Mouse (Mus musculus): ENCODE measurements around the gene Dcaf17. TPM values are rescaled to one million over a fixed set of nuclear protein-coding genes. Genes with fewer than 3 reads are reported as not detected.

Gene Dcaf17
- polyA plus RNA-seq, 1 experiment from 2014 or later: 47.7 TPM

GRCm38 (mm10) chr2:71071601-71072000, 16.5 kb downstream of the Dcaf17 start:
- Histone ChIP-seq H3K9ac (replicated peaks) (no peak overlapping the region), H3K27ac (replicated peaks) (no peak overlapping the region), H3K9me3 (no peaks in the 10 kb centered on the region), H3K4me2 (replicated peaks) (no peak overlapping the region), H3K27me3 (no peaks in the 10 kb centered on the region), H3K4me1 (no peaks in the 10 kb centered on the region), H3K36me3 (peaks cover 10% of the 10 kb centered on the region), H3K4me3 (no peak overlapping the region)
- WGBS: 98% methylated on average over 4 of the region's 4 CpGs
- ATAC-seq (ENCODE audit: low FRiP score, low read depth): no peak

GRCm38 (mm10) chr2:71073330-71073729, 18.2 kb downstream of the Dcaf17 start:
- Histone ChIP-seq H3K27ac (replicated peaks) (no peak overlapping the region), H3K9me3 (no peaks in the 10 kb centered on the region), H3K4me3 (no peak overlapping the region), H3K27me3 (no peaks in the 10 kb centered on the region), H3K4me1 (no peaks in the 10 kb centered on the region), H3K9ac (replicated peaks) (no peak overlapping the region), H3K36me3 (peaks cover 10% of the 10 kb centered on the region), H3K4me2 (replicated peaks) (no peak overlapping the region)
- 85% methylated on average over 3 of the region's 3 CpGs for WGBS
- ATAC-seq (ENCODE audit: low FRiP score, low read depth): no peak

GRCm38 (mm10) chr2:71073828-71074227, 18.7 kb downstream of the Dcaf17 start:
- Histone ChIP-seq H3K4me1 (no peaks in the 10 kb centered on the region), H3K4me3 (no peak overlapping the region), H3K9ac (replicated peaks) (no peak overlapping the region), H3K27me3 (no peaks in the 10 kb centered on the region), H3K4me2 (replicated peaks) (no peak overlapping the region), H3K9me3 (no peaks in the 10 kb centered on the region), H3K27ac (replicated peaks) (no peak overlapping the region), H3K36me3 (peaks cover 10% of the 10 kb centered on the region)
- no peak for ATAC-seq (ENCODE audit: low FRiP score, low read depth)
- 93% methylated on average over 3 of the region's 3 CpGs for WGBS

- H3K36me3 ChIP-seq: peaks cover 26% of the 10 kb centered on the region
- H3K4me1 ChIP-seq: no peaks in the 10 kb centered on the region
- H3K27ac ChIP-seq (replicated peaks): no peak overlapping the region
- no peak overlapping the region for H3K9ac ChIP-seq (replicated peaks)
- no peaks in the 10 kb centered on the region for H3K9me3 ChIP-seq
- 89% methylated on average over 7 of the region's 7 CpGs for WGBS
- H3K4me3 ChIP-seq: no peak overlapping the region
- ATAC-seq (ENCODE audit: low FRiP score, low read depth): no peak
- no peak overlapping the region for H3K4me2 ChIP-seq (replicated peaks)
- no peaks in the 10 kb centered on the region for H3K27me3 ChIP-seq
These were observed 27.3 kb downstream of the Dcaf17 start for GRCm38 (mm10) chr2:71082416-71082815.

GRCm38 (mm10) chr2:71083454-71084193, 28.5 kb downstream of the Dcaf17 start:
- no peak overlapping the region for H3K9ac ChIP-seq (replicated peaks)
- no peak overlapping the region for H3K4me2 ChIP-seq (replicated peaks)
- H3K9me3 ChIP-seq: no peaks in the 10 kb centered on the region
- H3K36me3 ChIP-seq: peaks cover 38% of the 10 kb centered on the region
- 91% methylated on average over 6 of the region's 6 CpGs for WGBS
- no peak for ATAC-seq (ENCODE audit: low FRiP score, low read depth)
- no peaks in the 10 kb centered on the region for H3K27me3 ChIP-seq
- no peak overlapping the region for H3K4me3 ChIP-seq
- no peaks in the 10 kb centered on the region for H3K4me1 ChIP-seq
- no peak overlapping the region for H3K27ac ChIP-seq (replicated peaks)

- H3K4me1 ChIP-seq: no peaks in the 10 kb centered on the region
- 78% methylated on average over 3 of the region's 3 CpGs for WGBS
- H3K4me2 ChIP-seq (replicated peaks): no peak overlapping the region
- no peak for ATAC-seq (ENCODE audit: low FRiP score, low read depth)
- no peak overlapping the region for H3K9ac ChIP-seq (replicated peaks)
- peaks cover 38% of the 10 kb centered on the region for H3K36me3 ChIP-seq
- H3K27me3 ChIP-seq: no peaks in the 10 kb centered on the region
- H3K27ac ChIP-seq (replicated peaks): no peak overlapping the region
- no peak overlapping the region for H3K4me3 ChIP-seq
- no peaks in the 10 kb centered on the region for H3K9me3 ChIP-seq
These were observed 34.6 kb downstream of the Dcaf17 start for GRCm38 (mm10) chr2:71089766-71090165.

- no peak overlapping the region for H3K27ac ChIP-seq (replicated peaks)
- H3K36me3 ChIP-seq: peaks cover 38% of the 10 kb centered on the region
- no peaks in the 10 kb centered on the region for H3K9me3 ChIP-seq
- no peak overlapping the region for H3K9ac ChIP-seq (replicated peaks)
- H3K4me3 ChIP-seq: no peak overlapping the region
- WGBS: 92% methylated on average over 4 of the region's 4 CpGs
- no peaks in the 10 kb centered on the region for H3K27me3 ChIP-seq
- ATAC-seq (ENCODE audit: low FRiP score, low read depth): no peak
- H3K4me2 ChIP-seq (replicated peaks): no peak overlapping the region
- H3K4me1 ChIP-seq: no peaks in the 10 kb centered on the region
These were observed 35.7 kb downstream of the Dcaf17 start for GRCm38 (mm10) chr2:71090660-71091445.

GRCm38 (mm10) chr2:71096170-71096569, 41.0 kb downstream of the Dcaf17 start:
- H3K27me3 ChIP-seq: no peaks in the 10 kb centered on the region
- WGBS: 82% methylated on average over 7 of the region's 7 CpGs
- no peak for ATAC-seq (ENCODE audit: low FRiP score, low read depth)
- H3K36me3 ChIP-seq: peaks cover 24% of the 10 kb centered on the region
- no peaks in the 10 kb centered on the region for H3K4me1 ChIP-seq
- H3K4me2 ChIP-seq (replicated peaks): no peak overlapping the region
- no peak overlapping the region for H3K4me3 ChIP-seq
- no peaks in the 10 kb centered on the region for H3K9me3 ChIP-seq
- H3K9ac ChIP-seq (replicated peaks): no peak overlapping the region
- H3K27ac ChIP-seq (replicated peaks): no peak overlapping the region

GRCm38 (mm10) chr2:71102621-71103291, 47.6 kb downstream of the Dcaf17 start:
- WGBS: 83% methylated on average over 10 of the region's 10 CpGs
- no peak for ATAC-seq (ENCODE audit: low FRiP score, low read depth)
- H3K4me1 ChIP-seq: no peaks in the 10 kb centered on the region

GRCm38 (mm10) chr2:71103292-71103680, 48.2 kb downstream of the Dcaf17 start:
- no peak overlapping the region for H3K4me2 ChIP-seq (replicated peaks)
- whole genome bisulfite sequencing: 93% methylated on average over 4 of the region's 4 CpGs
- no peak for ATAC-seq (ENCODE audit: low FRiP score, low read depth)
- no peak overlapping the region for H3K9ac ChIP-seq (replicated peaks)
- no peak overlapping the region for H3K27ac ChIP-seq (replicated peaks)
- peaks cover 13% of the 10 kb centered on the region; the same call in 1 of the 2 replicates for H3K36me3 ChIP-seq
- no peaks in the 10 kb centered on the region for H3K9me3 ChIP-seq
- H3K27me3 ChIP-seq: no peaks in the 10 kb centered on the region
- no peaks in the 10 kb centered on the region for H3K4me1 ChIP-seq
- H3K4me3 ChIP-seq: no peak overlapping the region

More at GRCm38 (mm10) chr2:71102621-71103291, 47.6 kb downstream of the Dcaf17 start:
- Histone ChIP-seq H3K4me2 (replicated peaks) (no peak overlapping the region), H3K27me3 (no peaks in the 10 kb centered on the region), H3K36me3 (peaks cover 13% of the 10 kb centered on the region; the same call in 1 of the 2 replicates), H3K27ac (replicated peaks) (no peak overlapping the region), H3K9me3 (no peaks in the 10 kb centered on the region), H3K9ac (replicated peaks) (no peak overlapping the region), H3K4me3 (no peak overlapping the region)

GRCm38 (mm10) chr2:71104696-71105095, 49.6 kb downstream of the Dcaf17 start:
- Histone ChIP-seq H3K36me3 (peaks cover 7% of the 10 kb centered on the region; the same call in 1 of the 2 replicates), H3K4me3 (no peak overlapping the region), H3K27me3 (no peaks in the 10 kb centered on the region), H3K9me3 (no peaks in the 10 kb centered on the region), H3K4me2 (replicated peaks) (no peak overlapping the region), H3K9ac (replicated peaks) (no peak overlapping the region), H3K27ac (replicated peaks) (no peak overlapping the region), H3K4me1 (no peaks in the 10 kb centered on the region)
- WGBS: 73% methylated on average over 3 of the region's 3 CpGs
- no peak for ATAC-seq (ENCODE audit: low FRiP score, low read depth)
